Mouse (Mus musculus) myocyte (in vitro differentiated cells): ENCODE results near the gene Gbx1.

Experiments used
- CEBPB ChIP-seq: IDR thresholded peaks from 2 replicates; pipeline ENCODE4 v1.6.1; 2011; ENCODE audit warnings: mild to moderate bottlenecking, moderate library complexity; ENCODE audit not compliant: poor library complexity, insufficient read depth, severe bottlenecking
- E2F4 ChIP-seq: IDR thresholded peaks from one replicate; pipeline ENCODE4 v1.6.1; 2011; ENCODE audit warnings: mild to moderate bottlenecking, control low read depth, moderate library complexity; ENCODE audit not compliant: insufficient read depth
- POLR2A ChIP-seq: IDR thresholded peaks from one replicate; pipeline ENCODE4 v1.6.1; 2011; ENCODE audit warnings: low read depth, mild to moderate bottlenecking, control low read depth, moderate library complexity; ENCODE audit not compliant: insufficient read length
- USF1 ChIP-seq: IDR thresholded peaks from one replicate; pipeline ENCODE4 v1.6.1; 2011; ENCODE audit warnings: low read depth, mild to moderate bottlenecking, control low read depth, moderate library complexity

- TF ChIP-seq USF1 (no peak), E2F4 (no peak), POLR2A (no peak), CEBPB (no peak)
Measured at GRCm38 (mm10) chr5:24539571-24540296, 12.7 kb upstream of the Gbx1 start.
